Mouse (Mus musculus) hindlimb bud, embryonic 11.5 days (tissue): Measurements from ENCODE around the gene Wnt5b.
A peak's percentile ranks its signal among the peaks of the same experiment; 100 is the strongest.

Source experiments
- DNase-seq: peaks from one replicate; pipeline ENCODE4 v3.0.0-alpha.2; 2012; ENCODE audit warnings: low read depth, low spot score; ENCODE audit errors: extremely low spot score

The Wnt5b gene

GRCm38 (mm10) chr6:119390728-119391127 is 153.4 kb downstream of the Wnt5b start:
- DNase-seq, result no peak

DNA sequence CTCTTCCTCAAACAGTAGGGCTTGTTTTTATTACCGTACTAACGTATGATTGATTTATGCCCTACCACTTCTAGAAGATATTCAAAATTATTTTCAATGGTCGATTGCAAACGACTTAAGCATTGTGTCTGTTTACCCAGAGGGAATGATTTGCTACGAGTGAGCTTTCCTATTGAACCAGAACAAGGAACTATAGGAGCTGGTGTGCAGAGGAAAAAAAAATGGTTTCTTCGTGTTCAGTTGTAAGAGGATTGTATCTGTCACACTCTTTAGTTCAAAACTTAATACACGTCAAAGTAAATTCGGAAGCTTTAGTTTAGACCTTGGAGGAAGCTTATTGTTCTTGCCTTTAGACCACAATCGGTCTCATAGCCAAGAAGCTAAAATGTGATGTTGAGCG is 155.1 kb downstream of the Wnt5b start:
- DNase-seq, result no peak

- DNase-seq, result peak; percentile 97
These were observed 155.5 kb downstream of the Wnt5b start for GRCm38 (mm10) chr6:119388650-119389012.

DNA sequence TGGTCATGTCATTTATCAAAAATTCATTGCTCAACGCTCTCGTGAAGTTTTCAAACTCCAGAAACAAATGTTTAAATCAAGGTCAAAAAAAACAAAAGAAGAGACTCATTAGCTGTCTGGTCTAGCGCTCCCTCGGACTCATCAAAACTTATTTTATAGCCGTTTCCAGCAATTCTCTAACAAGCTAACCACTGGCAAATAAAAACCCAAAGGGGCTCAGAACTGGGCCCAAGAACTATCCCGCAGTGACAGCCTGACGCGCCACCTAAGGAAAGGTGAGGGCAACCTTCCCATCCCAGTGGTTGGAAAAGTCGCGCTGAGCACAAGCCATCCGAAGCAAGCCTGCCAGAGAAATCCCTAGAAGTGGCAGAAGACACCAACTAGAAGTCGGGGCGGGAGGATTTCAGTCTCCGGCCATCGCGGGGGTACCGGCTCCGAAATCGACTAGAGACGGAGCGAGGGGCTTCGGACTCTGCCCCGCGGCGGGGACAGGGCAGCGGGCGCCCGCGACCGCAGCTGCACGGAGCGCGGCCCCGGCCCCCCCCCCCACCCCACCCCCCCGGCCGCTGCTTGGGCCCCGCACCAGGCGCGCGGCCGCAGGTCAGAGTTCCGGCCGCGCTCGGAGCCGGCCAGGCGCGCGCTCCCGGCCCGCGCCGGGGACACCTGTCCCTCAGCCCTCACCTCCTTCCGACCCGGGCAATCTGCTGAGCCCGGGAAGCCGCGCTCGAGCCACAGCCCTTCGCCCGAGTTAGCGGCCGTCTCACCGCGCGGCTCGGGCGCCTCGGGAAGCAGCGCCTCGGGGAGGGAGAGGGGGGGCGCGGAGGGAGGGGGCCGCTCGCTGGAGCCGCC is 156.1 kb downstream of the Wnt5b start:
- no peak for DNase-seq

- DNase-seq, result no peak
These were observed 157.3 kb downstream of the Wnt5b start for GRCm38 (mm10) chr6:119386821-119387220.

GRCm38 (mm10) chr6:119386421-119386820 is 157.7 kb downstream of the Wnt5b start:
- DNase-seq, result no peak

GRCm38 (mm10) chr6:119385668-119386067 is 158.5 kb downstream of the Wnt5b start:
- DNase-seq, result no peak
